Mouse (Mus musculus) stomach, postnatal 0 days (tissue): Measurements from ENCODE around the gene Bysl.

Source experiments
- CTCF ChIP-seq: IDR thresholded peaks from 2 replicates; pipeline ENCODE4 v1.5.1; 2016; ENCODE audit warnings: antibody characterized with exemption, low read depth, mild to moderate bottlenecking, moderate library complexity
- EP300 ChIP-seq: optimal IDR thresholded peaks from 2 replicates; pipeline ENCODE3; 2016; ENCODE audit warnings: antibody characterized with exemption

GRCm38 (mm10) chr17:47597261-47597660 lies 14.0 kb downstream of the Bysl start:
- TF ChIP-seq EP300 (no peak), CTCF (no peak)
